Mouse (Mus musculus) megakaryocyte, adult 5-6 weeks (primary cell): Measurements from ENCODE around the gene Scd4. TPM values are rescaled to one million over a fixed set of nuclear protein-coding genes. Genes with fewer than 3 reads are reported as not detected.
A peak's percentile ranks its signal among the peaks of the same experiment; 100 is the strongest.

Experiments used
- ATAC-seq: 2 replicates; pipeline ENCODE4 v1.8.0; 2016; ENCODE audit warnings: mild to moderate bottlenecking, inconsistent platforms; ENCODE audit not compliant: poor library complexity, severe bottlenecking
- total RNA-seq, 2 experiments: library from RNA; stranded (forward) in 1 of 2; stranded (reverse) in 1 of 2; fragments of 153-499, 151-499 nt in 1 of 2; fragments of 221-1000, 200-1000 nt in 1 of 2; gene quantifications; 2 replicates each; pipeline versions ENCODE4 v1.2.3 to v1.2.4; 2015 to 2017

Scd4 gene
- total RNA-seq, 2 experiments from 2014 or later: 0.40 TPM; not detected in 1

DNA sequence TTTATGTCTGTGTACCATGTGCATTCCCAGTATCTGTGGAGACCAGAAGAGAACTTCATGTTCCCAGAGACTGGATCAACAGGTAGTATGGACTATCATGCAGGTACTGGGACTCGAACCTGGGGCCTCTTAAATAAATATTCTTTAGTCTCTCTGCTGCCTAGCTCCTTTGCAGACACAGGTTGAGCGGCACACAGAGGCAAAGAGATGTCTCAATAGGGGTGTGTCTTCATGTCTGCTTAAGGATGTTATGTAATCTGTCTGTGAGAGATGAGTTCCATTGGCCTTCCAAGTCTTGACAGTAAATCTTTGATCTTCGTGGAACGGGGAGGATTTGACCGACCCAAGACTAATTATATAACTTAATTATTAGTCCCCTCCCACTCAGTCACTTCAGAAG, 37.3 kb downstream of the Scd4 start:
- ATAC-seq: peak; percentile 52

DNA sequence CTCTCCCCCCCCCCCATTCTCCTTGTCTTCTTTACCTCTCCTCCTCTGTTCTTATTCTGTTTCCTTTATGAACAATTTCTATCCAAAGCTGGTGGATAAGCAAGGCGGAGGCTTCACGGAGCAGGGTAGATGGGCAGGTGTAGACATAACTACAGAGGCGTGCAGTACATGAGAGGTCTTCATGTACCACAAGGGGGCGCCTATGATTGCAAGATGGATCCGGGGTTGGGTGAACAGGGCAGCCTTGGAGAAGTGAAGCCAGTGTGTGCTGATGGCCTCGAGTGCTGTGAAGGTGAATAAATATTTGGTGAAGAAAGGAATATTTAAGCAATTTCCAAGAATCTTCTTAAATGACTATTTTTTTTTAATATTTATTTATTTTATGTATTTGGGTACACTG, 40.1 kb downstream of the Scd4 start:
- ATAC-seq: peak; percentile 96

DNA sequence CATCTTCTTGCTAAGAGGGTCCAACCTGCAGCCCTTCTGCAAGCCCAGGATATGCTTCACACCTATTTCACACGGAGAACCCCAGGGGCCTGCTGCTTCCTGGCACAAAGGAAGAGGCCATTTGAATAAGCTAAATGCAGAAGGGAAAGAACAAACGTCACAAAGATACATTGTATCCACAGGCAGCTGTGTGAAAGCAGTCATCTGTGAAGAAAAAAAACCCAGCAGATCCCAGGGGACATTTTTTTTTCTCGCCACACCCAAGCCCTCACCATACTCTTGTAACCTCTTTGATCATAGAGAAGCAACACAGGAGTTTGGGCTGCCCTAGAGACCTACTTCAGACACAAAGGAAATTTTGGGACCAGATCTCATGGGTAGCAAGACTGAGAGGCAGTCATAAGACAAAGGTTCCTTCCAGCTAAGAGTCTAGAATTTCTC, 43.6 kb downstream of the Scd4 start:
- no peak for ATAC-seq

DNA sequence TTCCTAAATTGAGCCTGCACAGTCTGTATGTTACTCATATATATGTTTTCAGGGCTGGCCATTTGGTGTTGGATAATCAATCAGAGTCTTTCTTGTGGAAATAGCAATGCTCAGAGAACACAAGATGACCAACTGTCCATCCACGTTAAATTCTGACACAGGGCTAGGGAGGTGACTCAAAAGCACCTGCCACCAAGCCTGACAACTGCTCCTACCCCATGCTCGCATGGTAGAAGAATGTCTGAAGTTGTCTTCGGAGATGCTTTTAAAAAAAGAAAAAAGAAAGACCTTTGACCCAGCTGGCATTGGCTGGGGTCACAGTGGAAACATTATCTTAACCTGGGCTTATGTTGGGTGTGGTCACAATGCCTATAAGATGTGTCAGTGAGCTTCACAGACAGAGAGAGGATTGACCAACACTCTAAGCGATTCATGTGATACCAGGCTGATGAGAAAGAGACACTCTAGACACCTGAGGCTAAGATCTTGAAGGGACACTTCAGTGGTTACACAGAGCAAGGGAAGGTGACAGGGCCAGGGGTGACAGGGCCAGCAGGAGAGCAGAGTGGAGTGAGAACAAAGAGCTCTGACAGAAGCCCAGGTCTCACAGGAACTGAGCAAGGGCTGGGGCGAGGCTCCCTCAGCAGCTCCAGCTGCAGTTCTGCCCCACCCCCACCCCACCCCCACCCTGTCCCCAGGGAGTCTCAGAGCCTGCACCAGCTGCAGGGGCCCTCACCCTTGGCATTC, 44.9 kb downstream of the Scd4 start:
- ATAC-seq: no peak; the same call in 1 of the 2 replicates

DNA sequence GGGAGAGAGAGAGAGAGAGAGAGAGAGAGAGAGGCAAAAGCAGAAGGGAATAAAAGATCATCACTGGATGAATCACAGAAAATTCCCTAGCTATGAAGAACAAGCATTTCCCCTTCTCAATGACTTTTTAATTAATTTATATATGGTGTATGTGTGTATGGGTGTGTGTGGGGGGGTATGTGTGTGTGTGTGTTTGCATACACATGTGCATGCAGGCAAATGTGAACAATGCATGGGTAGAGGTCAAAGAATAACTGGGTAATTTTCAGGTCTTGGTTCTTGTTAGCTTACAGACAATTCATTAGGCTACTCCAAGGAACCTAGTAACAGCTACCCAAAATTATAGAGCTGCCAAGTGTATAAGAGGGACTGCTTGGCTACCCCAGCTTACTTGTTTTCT, 46.2 kb downstream of the Scd4 start:
- no peak for ATAC-seq

DNA sequence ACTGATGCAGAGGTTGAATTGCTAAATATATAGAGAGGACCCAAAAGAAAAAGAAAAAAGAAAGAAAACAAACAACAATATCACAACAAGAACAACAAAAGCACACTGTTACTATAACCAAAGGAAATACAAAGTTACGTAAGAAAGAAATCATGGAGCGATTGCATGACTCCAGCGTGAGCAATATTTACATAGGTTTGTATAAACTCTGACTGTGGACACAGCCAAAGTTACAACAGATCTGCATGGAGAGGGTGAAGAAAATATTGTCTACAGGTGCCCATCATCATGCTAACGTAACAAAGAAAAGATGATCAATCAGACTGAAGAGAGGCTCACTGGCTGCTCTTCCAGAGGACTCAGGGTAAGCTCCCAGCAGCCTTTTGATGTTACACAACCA, 47.2 kb downstream of the Scd4 start:
- ATAC-seq: no peak

DNA sequence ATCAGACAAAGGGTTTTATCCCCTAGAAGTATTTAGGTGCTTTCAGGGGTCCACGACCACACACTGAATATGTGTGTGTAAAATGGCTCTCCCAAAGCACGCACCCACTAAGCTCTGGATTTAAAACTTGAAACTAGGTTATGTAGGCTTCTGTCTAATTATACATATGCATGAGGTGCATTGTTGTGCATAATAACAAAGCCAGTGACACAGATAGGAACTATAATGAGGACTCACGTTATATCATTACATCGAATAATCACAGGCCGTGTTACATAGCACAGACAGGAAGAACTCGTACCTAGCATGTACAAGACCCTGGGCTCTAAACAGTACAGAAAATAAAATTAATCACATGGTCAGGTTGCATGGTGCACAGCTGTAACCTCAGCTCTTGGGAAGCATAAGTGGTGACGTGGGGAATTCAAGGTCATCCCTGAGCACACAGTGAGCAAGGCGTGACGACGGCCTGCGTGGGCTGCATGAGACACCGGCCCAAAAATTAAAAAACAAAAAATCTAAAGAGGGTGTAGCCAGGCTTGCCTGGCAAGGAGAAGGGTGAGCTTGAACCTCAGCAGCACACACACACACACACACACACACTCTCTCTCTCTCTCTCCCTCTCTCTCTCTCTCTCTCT, 49.9 kb downstream of the Scd4 start:
- ATAC-seq: no peak

DNA sequence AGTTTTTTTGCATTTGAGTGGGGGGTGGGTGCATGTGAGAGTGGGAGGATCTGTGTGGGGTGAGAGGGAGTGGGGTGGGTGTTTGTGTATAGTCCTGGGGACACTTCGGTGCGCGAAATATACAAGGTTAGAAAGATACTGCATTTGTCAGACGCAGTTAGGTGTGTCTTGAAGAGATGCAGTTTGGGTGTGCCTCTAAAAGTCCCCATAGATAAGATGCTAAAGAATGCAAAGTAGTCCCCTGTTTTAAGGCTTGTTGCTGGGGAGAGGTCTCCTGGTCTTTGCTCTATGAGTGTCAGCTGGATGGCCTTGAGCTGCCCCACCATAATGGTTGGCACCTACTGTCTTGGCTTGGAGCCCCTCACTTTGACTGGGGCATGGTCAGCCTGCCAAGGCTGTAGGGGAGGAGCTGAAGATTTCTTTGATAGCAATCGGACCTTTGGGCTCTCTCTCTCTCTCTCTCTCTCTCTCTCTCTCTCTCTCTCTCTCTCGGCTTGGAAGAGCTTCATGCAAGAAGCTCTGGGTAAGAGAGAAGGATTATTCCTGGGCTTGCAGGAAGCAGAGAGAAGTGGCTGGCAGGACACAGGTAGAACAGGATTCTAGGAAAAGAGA, 53.1 kb downstream of the Scd4 start:
- ATAC-seq: no peak

DNA sequence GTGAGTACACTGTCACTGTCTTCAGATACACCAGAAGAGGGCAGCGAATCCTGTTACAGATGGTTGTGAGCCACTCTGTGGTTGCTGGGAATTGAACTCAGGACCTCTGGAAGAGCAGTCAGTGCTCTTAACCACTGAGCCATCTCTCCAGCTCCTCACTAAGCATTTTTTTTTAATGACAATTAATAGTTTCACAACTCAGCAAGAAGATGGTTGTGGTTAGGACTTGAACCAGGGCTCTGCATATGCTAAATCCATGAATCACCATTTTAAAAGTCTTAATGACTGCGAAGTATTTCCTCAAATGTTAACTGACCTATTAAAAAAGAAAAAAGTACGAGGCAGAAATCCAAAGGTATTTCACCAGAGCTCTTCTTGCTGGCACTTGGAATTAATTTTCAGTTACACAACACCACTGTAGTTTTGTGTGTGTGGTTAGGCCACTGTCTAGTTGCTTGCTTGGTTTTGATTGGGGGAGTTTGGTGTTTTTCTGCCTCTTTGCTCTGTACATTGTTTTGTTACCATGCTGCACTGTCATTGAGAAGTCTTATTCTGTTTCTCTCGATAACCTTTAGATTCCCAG, 54.3 kb downstream of the Scd4 start:
- no peak for ATAC-seq

DNA sequence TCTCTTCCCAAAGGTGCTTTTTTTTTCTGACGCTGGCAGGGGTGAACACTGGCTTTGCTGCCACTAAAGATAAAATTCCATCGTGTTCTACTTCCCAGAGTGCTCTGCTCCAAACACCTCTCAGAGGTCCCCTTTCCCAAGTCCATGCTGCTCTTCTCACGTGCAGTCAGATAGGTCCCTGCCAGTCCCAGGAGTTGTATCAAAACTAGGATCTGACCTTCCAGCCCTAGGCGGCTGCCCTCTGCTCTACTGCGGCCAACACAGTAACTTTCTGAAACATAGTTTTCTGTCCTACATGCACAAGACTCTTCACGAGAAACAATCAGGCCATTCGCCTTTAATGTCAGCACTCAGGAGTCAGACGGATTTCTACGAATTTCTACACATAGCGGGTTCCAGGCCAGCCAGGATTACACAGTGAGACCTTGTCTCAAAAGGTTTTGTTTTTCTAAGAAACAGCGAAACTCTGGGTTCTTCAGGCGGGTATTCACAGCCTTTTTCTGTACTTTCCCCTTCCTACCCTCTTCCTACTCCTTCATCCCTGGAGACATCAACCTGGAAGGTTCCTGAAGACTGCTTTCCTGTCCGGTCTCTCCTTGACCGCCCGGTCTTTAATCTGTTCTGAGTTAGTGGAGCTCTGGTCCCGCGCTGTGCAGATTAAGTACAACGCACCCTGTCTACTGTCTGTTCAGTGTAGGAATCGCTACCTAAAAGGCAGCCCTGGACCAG, 55.0 kb downstream of the Scd4 start:
- ATAC-seq: no peak

DNA sequence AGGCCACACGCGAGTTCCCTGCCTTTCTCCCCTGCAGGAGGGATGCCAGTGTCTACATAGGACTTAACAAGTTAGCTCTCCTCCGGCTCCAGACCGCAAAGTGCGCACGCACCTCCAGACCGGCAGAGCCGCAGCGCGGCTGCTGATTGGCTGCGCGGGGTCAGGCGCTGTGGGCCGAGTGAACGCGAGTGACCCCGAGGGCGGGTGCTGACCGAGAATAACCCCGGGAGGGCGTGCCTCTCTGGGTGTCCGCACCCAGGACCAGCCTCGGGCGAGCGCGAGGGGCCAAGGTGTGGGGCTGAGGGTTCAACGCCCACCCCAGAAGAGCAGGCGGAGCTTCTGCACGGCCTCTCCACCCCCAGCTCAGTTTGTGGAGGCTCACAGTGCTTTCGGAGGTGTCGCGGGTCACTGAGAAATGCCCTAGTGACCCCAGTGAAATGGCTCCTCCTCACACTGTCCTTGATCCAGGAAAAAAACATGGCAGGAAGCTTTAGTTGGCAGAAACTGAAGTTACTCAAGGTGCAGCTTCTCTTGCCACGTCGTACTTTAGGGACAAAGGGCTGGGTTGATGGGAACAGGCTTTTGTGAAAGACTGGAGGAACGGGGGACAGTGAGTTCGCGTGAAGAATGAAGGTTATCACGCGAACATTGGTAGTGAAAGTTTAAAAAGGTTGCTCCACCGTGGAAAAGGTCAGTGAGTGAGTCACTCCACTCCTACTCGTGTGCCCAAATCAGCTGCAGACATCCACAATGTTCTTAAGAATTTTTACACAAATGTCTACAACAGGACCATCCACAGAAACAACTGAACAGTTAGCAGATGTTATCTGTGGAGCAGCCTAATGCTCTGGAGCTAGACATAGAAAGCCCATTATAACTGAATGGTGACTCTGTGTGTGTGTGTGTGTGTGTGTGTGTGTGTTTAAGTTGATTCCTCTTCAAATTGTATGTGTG, 55.9 kb downstream of the Scd4 start:
- peak; percentile 95 for ATAC-seq

DNA sequence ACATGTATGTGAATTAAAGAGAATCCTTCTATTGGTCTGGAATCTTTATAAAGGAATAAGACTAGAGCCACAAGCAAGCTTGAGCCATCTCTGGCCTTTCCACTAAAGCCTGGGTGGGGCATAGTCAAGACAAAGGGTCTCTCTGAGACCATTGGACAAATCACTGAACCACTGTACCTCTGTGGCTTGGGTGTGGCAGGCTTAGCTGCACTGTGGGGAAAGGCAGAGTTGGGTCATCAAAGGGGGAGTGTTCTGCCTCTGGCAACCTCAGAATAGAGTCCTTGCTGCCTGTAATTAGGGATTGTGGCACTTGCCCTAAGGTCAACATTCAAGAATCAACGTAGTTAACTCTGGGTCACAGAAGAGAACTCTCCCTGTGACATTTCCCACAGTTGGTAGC, 56.6 kb downstream of the Scd4 start:
- ATAC-seq: peak; percentile 35

DNA sequence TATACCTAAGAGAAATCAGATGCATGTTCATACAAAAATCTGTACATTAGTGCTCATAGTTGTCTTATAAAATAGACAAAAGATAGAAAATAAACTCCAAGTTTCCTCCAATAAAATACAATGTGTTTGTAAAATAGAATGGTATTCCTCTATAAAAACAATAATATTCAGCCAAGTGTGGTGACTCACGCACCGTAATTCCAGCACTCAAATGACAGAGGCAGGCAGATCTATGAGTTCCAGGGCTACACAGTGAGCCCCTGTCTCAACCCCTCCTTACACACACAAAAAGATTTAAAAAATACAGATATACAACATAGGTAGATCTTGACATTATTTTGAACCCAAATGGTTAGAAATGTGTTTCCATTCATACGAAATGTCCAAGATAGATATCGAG, 59.0 kb downstream of the Scd4 start:
- ATAC-seq: no peak

DNA sequence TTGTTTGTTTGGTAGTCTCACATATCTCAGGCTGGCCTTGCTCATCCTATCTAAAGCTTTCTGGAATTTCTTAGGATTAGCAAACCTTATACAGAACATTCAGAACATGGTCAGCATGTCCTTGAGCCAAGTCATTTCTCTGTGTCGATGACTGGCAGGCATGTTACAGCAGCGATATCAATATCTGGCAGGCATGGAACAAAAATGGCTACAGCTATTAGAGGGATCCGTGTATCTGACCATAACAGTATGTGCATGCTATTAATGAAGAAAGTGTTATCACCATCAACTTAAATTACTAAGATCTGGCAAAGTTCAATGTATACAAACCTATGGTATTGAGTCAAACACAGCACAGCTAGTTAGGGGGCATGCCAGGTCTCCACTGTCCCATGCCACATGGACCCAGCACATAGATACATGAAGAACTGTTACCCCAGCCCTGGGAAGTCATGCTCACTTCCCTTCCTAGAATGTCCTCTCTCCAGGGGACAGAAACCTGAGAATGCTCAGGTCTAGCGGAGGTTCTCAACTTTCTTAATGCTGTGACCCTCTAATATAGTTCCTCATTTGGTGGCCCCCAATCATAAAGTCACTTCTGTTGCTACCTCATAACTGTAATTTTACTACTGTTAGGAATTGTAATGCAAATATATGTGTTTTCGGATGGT, 59.6 kb downstream of the Scd4 start:
- ATAC-seq: no peak

DNA sequence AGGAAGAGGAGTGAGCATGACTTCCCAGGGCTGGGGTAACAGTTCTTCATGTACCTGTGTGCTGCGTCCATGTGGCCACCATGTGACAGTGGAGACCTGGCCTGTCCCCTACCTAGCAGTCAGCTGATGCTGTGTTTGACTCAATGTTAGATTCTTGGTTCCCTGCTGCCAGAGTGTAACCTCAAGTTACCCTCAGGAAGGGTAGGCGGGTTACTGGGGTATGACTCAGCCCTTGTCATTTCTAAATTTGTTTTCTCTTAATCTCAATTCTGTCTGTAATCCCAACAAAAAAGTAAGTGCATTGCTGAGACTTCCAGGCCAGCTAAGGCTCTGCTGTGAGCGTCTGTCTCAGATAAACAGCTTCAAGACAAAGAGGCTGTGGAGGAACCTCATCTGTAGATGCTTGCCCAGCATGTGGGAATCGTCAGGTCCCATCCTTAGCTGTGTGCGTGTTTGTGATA, 61.1 kb downstream of the Scd4 start:
- no peak for ATAC-seq

DNA sequence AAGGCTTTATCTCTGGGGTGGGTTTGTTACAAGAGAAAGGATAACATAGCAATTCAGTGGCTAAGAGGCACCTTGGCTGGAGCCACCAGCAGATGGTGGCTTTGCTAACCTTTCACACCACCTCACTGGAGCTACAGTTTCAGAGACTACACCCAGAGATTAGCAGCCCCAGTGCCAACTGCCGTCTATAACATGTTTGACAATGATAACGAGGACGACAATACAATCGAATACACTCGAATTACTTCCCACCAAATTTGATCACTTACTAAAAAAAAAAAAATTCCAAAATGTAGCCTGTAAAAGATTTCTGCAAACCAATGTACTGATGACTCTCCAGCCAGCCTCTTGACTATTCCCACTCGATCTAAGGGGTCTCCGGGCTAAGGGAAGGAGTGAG, 62.1 kb downstream of the Scd4 start:
- ATAC-seq: no peak
